Mouse (Mus musculus): ENCODE measurements around the gene Lrch3.

DNA sequence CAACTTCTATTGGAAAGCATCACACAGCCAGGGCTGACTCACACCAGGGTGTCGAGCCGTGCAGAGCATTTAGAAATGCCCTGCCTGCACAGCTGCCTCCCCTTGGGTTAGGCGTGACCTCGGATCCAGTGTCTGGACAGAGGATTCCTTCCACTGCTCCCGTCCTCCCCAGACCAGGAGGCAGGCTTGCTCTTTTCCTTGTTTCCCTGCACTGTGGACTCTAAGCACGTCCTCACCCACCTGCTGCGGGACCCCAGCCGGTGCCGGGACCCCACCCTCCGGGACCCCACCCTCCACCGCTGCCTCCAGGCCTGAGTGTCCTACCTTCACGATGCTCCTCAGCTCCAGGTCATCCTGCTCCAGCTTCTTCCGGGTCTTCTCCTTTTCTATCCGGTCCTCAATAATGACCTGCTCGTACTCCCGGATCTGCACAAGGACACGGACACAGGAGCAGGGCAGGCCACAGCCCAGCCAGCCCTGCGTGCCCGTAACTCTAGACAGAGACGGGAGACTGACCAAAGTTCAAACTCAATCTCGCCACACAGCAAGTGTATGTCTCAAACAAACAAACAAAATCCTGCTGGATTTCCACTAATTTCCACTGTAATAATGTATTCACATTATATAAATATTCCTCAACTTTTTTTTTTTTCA is 105.3 kb downstream of the Lrch3 start:
- TF ChIP-seq GATA1 (IDR thresholded peaks at IDR 0.05; ENCODE audit: low read length) = no peak
- TF ChIP-seq TAL1 (IDR thresholded peaks at IDR 0.05; ENCODE audit: low read length) = no peak

All from erythroblast, embryonic 14.5 days (primary cell).